Mouse (Mus musculus) CD4-positive, CD25-positive, alpha-beta regulatory T cell, adult 4 months (primary cell): ENCODE measurements at regions not wholly inside any gene's neighbourhood (a gene's known extent, or its start where the extent isn't known, plus 50 kb on each side); places are given as distances from the start of the nearest gene placed in this dataset.

Source experiments
- ATAC-seq: one replicate; pipeline ENCODE4 v1.8.0; 2017

DNA sequence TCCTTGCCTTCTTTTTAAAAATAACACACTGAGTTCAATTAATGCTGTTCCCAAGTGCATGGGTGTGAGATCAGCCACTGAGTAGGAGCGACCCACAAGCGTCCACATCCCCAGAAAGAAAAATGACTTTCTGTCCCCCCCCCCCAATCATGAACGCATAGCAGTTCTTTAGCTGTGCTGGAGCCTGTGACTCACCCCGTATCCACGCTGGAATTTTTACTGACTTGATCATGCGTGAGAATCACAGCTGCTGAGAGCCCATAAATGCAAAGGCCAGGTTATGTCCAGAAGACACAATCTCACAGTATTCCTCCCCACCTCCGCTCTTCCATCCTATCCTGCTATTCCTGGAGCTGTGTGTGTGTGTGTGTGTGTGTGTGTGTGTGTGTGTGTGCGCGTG lies 53.3 kb downstream of the Fos start:
- ATAC-seq, result no peak

DNA sequence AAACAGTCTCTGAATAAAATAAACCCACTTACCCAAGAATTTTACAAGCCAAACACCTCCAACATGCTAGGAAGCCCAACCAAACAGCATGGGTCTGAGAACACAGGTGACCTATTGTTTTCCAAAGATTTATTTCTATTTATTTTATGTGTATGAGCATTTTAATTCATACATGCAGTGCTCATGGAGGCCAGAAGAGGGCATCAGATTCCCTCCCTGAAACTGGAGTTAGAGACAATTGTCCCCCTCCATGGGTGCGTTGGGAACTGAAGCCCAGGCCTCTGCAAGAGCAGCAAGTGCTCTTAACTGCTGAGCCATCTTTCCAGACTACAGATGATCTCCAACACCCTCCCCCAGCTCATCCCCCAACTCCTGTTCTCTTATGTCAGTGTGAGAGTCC lies 57.9 kb downstream of the Fos start:
- no peak for ATAC-seq

DNA sequence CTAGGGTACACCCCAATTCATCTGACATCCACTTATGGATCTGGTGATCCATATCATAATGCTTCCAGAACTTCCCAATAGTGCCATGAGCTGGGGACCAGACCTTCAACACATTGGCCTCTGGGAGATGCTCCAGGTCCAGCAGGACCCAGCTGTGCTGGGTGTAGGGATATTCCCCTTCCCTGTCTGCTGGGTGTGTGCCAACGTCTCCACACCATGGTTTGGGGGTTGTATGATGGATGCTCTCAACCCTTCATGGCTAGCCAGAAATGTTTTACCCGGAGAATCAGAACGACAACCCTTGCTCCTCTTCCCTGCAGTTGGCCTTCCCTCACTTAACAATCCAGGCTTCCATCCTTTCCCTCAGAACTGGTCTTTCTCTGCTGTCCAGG lies 58.5 kb downstream of the Fos start:
- ATAC-seq, result no peak

DNA sequence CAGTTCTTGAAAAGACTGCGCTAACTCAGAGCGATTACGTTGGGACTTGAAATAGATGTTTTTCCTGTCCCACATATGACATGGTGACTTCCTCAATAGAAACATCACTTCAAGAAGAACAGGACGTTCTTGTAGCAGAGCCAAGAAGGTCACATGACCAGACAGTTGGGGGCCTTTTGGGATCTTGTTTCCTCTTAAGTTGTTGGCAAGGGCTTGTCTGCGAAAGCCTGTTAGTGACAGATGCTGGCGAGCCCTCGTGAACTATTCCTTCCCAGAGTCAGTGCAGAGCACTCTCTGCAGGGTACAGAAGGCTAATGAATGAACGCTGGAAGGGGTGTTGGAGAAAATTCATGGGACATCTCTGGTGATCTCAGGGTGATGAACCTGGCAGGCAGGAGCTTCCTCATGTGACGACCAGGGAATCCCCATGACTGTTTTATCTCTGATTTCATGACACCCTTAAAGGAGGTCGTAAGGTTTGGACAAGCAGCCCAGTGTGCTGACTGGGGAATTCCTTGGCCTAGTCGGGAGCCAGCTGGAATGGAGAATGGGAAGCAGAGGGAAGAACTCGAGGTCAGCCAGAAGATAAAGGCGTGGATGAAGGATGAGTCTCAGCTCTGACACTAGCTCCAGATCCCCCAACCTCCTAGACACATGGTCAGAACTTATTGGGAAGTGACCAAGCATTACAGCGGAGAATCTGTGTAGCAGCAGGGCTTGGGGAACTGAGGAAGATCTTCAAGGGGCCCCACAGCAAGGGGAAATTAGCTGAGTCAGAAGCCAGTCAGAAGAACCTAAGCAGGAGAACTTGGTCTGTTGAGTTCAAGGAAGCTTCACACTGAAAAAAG lies 59.1 kb downstream of the Fos start:
- no peak for ATAC-seq

DNA sequence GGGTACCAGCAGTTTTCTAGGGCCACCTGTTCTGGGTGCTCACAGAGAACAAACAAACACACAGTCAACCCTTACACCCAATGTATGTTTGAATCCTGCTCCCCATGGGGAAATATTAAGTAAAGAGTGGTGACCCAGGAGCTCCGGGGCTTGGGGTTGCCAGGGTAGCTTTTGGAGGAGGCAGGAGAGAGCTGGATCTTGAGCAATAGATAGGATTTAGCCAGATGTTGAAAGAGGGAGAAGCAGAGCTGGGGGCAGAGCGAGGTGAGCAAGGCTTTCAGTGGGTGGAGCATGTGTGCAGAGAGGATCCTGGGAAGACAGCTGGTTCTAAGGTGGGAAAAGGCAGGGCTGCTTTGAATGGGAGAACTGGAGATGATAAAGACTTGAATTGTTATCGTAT lies 59.9 kb downstream of the Fos start:
- no peak for ATAC-seq

DNA sequence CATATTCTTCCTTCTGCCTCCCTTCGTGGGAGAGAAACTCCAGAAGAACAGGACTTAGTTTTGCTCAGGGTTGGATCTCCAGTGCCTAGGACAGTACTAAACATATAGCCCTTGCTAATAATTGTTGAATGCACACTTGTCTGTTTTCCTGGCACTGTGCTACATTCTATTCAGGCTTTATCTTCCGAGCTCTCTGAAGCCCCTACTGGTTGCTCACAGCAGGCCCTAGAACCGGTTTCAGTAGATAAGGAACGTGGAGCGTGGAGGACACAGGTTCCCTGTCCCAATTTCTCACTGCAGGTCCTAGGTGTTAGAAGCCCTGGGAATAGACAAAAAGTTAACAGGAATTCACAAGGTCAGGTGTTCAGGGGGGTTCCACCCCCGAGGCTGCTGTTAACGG lies 59.4 kb upstream of the Jdp2 start:
- no peak for ATAC-seq

DNA sequence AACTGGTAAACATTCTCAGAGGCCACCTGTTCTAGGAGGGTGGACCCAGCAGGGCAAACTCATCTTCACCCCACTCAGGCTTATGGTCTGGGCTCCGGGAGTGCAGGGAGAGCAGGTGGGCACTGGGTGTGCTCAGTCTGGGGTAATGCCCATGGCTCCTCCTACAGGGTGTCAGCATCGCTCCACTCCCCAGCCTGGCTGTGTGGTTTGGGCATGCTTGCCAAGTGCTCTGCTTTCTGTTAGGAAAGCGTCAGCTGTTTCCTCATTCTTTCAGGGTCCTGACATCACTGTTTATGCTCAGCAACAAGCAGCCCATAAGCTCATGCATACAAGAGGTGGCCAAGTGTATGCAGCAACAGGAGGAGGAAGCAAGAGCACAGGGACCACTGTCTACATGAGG lies 57.7 kb upstream of the Jdp2 start:
- ATAC-seq, result no peak

DNA sequence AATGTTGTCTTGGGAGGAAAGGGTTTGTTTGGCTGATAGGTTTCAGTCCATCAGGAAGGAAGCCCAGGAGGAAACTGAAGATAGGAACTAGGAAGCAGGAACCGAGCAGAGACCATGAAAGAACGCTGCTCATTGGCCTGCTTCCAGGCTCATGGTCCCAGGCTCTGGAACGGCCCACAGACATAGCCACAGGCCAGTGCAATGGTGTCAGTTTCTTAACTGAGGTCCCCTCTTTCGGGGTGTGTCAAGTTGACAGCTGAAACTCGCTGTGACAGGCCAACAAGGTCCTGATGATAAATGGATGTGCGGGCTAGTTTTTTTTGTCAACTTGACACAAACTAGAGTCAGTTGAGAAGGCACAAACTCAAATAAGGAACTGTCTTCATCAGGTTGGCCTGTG lies 55.9 kb upstream of the Jdp2 start:
- no peak for ATAC-seq

DNA sequence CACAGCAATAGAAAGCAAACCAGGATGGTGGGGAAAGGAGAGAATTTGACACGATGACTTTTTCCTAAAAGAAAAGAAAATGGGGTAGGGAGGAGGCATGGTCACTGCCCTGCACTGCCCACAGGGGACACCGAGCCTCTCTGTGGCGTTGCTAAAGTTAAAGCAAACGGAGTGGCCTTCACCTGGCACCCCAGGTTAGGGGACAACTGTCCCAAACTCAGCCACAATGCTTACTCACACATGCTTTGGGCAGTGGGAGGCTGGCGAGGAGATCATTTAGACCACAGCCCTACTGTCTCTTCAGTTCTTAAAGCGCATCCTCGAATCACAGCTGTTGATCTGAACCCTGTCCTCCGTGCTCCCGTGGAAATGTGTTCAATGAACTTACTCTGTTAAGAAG lies 55.3 kb upstream of the Jdp2 start:
- no peak for ATAC-seq

DNA sequence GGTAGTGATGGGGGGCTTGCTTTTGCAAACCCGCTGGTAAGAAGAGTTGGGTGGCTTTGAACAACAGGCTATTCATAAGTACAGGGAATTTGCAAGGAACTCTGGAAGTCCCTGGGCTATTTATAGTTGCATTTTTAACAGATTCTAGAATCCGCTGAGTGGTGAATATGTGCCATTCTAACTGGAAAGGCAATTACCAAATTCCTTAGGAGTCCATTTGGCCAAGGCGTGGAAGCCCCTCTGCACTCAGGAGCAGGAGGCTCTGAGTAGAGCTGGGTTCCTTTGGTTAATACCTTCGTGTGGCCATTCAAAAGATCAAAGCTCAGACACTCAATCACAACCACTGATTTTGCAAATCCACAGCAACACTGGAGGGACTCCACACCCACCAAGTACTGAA lies 54.0 kb upstream of the Jdp2 start:
- ATAC-seq, result no peak

DNA sequence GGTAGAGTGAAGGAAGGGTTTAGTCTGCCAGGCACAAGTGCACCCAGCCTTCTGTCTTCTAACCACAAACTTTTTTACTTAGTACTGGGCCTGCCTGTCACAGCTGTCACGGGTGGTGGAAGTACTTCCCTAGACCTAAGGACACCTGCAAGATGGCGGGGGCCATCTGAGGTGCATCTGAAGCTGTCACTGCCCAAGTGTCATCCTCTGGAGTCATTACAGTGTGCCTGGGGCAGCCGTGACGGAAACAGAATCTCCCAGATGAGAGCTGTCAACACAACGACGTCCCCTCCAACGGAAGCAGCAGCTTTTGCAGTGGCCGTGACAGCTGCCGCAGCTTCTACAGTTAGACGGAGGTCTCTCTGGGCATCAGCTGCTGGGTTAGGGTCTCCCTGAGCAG lies 53.1 kb upstream of the Jdp2 start:
- ATAC-seq, result peak; percentile 88

DNA sequence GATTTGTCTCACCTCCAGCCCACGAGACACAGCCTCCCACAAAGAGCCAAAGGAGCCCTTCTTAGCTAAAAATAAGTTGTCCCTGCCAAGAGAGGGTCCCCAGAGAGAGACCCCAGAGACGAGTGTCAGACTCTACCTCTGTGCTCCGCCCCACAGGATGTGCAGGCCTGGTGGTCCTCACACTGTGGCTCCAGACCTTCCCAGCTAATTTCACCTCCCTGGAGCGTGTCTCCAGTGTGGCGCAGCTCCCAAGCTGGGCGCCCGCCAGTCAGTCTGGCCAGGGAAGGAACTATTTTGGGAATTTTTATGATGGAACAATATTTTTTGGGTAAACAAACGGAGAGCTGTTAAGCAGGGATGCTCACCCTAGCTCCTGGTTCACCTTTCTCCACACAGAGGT lies 50.8 kb upstream of the Jdp2 start:
- no peak for ATAC-seq
